Mouse (Mus musculus) testis, postnatal 10 days (tissue): ENCODE data around the gene Olfr1240.

ENCODE experiments used
- DNase-seq: peaks from one replicate; pipeline ENCODE4 v3.0.0; 2021; ENCODE audit warnings: low spot score

Gene Olfr1240

DNA sequence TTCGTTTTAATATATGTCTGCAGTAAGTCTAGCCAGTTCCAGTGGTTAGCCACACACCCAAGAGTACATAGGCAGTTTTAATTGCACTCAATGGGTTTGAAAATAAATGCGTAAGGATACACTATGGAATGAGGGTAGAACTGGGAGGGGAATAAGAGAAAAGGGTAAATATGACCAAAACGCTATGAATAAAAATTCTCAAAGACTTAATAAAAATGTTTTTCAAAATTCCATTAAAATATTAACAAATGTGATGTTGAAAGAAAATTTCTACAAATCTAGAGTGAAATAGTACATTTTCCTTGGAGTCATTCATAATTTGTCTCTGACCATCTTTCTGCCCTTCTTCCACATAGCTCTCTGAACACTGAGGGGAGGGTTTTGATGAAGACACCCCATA lies at the start of gene Olfr1240:
Olfr1240 (minus strand) TSS at position 101 of the 400 bp plus-strand sequence.
- DNase-seq: no peak

- no peak for DNase-seq
Measured at GRCm38 (mm10) chr2:89487026-89487425, 44.2 kb upstream of the Olfr1240 start, which contains the start of gene Olfr1241. Gene Olfr1241 (minus strand): TSS chr2:89487126.

DNA sequence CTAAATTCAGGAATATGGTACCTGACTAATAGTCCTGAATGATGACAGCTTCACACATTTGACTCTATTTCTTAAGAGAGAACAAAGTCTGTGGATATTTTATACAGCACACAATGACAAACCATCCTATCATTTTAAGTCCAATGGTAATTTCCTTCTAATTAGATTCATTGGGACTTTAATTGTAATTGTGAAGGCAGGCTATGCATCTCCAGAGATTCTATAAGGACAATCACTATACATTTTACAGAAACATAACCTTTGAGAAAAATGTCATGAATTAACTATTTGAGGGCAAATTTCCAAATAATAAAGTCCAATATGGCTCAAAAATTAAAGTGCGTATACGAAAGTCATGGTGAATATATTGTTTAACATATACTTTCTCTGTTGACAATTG lies 22.5 kb downstream of the Olfr1240 start, which contains the start of gene Olfr1239:
Olfr1239 (minus strand) TSS at position 101 of the 400 bp plus-strand sequence.
- no peak for DNase-seq

DNA sequence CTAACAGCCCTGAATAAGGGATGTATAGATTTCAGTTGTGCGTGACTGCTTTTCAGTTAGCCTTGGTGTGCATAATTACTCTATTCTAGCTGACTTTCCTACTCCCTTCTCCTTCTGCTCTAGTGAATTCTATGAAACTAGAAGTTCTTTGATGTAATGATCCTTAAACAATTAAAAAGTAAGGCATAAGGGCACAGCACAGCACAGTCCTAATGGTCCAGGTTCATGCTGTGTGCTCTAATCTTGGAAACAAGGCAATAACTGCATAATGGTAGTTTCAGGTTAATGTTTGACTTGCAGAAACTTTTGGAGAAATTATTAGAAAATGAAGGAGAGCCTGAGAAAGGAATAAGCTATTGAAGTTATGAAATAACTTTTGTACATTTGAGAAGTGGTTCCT lies 28.2 kb downstream of the Olfr1240 start:
- no peak for DNase-seq

DNA sequence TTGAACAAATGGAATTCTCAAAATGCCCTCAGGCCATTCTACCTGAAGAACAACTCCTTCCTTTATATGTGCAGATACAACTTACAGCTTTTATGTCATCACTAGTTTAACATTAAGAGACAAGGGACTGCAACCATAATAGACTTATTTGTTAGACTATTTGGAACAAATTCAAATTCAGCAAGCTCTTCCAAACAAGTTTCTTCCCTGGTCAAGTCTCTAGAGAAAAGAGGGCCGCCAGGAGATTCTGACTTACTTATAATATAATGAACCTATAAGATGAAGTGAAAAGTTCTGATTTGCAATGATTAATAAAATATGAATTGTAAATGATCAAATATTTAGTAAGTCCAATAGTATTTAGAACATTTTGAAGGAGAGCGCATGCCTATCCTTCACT lies 33.2 kb downstream of the Olfr1240 start, which contains the start of gene Olfr1238:
Olfr1238 (minus strand) TSS at position 101 of the 400 bp plus-strand sequence.
- DNase-seq: no peak

DNA sequence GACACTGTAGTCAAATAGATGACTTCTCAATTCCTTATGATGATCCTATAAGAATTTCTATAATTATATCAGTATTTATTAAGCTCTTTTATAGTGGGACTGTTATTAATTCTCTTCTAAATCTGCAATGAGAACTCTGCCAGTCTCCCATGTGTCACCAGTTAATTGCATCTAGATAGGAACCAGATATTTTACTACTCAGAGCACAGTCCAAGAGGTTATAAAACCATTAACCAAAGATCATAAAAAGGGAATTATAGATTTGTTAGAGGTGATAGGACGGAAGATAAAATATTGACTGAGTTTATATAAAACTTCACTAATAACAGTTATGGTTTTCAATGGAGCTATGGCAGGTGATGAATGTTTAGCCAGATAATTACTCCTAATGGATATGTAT lies 41.9 kb downstream of the Olfr1240 start:
- DNase-seq: no peak
